Mouse (Mus musculus) inflammation-experienced regulatory T-cells, adult 6 months (primary cell): ENCODE data around the gene Osbpl6. TPM values are rescaled to one million over a fixed set of nuclear protein-coding genes. Genes with fewer than 3 reads are reported as not detected.

Experiments used
- ATAC-seq: one replicate; pipeline ENCODE4 v1.8.0; 2017
- polyA plus RNA-seq, 3 experiments: library from polyadenylated mRNA; unstranded; fragments of 100-300 nt; shearing (Covaris generic); gene quantifications; one replicate each; pipeline ENCODE4 v1.2.1; 2017

Gene Osbpl6
- polyA plus RNA-seq, 3 experiments from 2014 or later = 0.09 TPM; not detected in 2

- no peak for ATAC-seq
Observed at GRCm38 (mm10) chr2:76648666-76649141, 242.4 kb downstream of the Osbpl6 start.

Other genes with a start within 250 kb of the Osbpl6 start
- gene Pde11a, start 67.7 kb upstream of the Osbpl6 start, polyA plus RNA-seq = 10 to 100 TPM in 2 of 3 experiments, 1 to 10 TPM in 1; 3.0 to 13.9 (median 10.6) TPM
- gene Cyct, start 46.1 kb upstream of the Osbpl6 start, polyA plus RNA-seq = not detected
- 10 to 100 TPM in 2 of 3 experiments, 1 to 10 TPM in 1; 5.3 to 16.1 (median 15.3) TPM for gene Rbm45, start 36.5 kb upstream of the Osbpl6 start, polyA plus RNA-seq
- 10 to 100 TPM; 10.6 to 12.0 (median 11.5) TPM for gene Prkra, start 241.5 kb downstream of the Osbpl6 start, polyA plus RNA-seq
- gene Pjvk, start 242.0 kb downstream of the Osbpl6 start, polyA plus RNA-seq = not detected